Mouse (Mus musculus) megakaryocyte-erythroid progenitor cell, adult 5-6 weeks (primary cell): ENCODE results near the gene Olfr1204. TPM values are rescaled to one million over a fixed set of nuclear protein-coding genes. Genes with fewer than 3 reads are reported as not detected.

Experiments
- ATAC-seq: replicated peaks from 2 replicates; pipeline ENCODE4 v1.8.0; 2016; ENCODE audit warnings: mild to moderate bottlenecking, inconsistent platforms; ENCODE audit not compliant: severe bottlenecking, poor library complexity, low FRiP score, low TSS enrichment
- total RNA-seq, 2 experiments: library from RNA; stranded (forward) in 1 of 2; stranded (reverse) in 1 of 2; fragments of 200-1000, 215-1000 nt in 1 of 2; fragments of >200 nt in 1 of 2; fragmentation: Nextera tagmentation in 1 of 2; gene quantifications; 2 replicates each; pipeline ENCODE4 v1.2.3; 2014 to 2017

The Olfr1204 gene
- not detected in 2 replicates for total RNA-seq (2014; fragmentation: Nextera tagmentation)
- not detected in 2 replicates for total RNA-seq (2017)

DNA sequence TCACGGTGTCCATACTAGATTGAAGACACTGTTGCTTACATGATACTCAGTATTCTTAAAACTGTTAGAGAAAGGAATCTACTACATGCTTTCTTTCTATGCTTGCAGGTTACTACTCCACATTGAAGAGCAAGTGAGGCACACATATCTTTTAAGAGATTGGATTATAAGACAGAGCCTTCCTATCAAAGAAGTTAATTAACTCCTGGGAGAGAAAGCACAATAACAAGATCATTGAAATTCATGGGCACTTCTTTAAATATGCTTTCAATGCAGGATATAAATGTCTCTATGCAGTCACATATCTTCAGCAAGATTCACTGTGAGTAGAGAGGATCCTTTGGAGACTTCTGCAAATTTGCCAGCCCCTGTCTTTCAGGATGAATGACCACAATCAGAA lies at the start of gene Olfr1204:
Olfr1204 (plus strand) TSS at position 301 of the 400 bp plus-strand sequence.
- ATAC-seq, result no peak

DNA sequence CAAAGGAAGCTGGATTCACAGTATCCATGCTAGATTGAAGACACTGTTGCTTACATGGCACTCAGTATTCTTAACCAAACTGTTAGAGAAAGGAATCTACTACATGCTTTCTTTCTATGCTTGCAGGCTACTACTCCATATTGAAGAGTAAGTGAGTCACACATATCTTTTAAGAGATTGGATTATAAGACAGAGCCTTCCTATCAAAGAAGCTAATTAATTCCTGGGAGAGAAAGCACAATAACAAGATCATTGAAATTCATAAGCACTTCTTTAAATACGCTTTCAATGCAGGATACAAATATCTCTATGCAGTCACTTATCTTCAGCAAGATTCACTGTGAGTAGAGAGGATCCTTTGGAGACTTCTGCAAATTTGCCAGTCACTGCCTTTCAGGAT lies 34.9 kb upstream of the Olfr1204 start, which contains the start of gene Olfr1202:
Olfr1202 (plus strand) TSS at position 301 of the 400 bp plus-strand sequence.
- no peak for ATAC-seq

DNA sequence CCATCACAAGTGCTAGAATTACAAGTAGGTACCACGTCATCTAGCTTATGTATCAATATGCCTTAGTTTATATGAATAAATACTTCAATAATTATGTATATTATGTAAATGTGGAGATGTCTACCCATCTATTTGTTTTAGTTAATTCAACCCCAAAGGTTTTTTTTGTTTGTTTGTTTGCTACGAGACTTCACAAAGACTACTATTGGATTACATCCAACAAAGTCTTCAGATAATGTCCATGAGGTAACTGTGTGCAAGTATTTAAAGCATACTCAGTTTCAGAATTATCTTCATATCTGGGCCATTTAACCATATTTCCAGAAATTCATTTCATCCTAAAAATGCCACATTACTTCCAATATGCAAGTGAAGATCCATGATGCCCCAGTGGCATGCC lies 19.7 kb upstream of the Olfr1204 start, which contains the start of gene Olfr1205:
Olfr1205 (plus strand) TSS at position 301 of the 400 bp plus-strand sequence.
- ATAC-seq, result no peak

DNA sequence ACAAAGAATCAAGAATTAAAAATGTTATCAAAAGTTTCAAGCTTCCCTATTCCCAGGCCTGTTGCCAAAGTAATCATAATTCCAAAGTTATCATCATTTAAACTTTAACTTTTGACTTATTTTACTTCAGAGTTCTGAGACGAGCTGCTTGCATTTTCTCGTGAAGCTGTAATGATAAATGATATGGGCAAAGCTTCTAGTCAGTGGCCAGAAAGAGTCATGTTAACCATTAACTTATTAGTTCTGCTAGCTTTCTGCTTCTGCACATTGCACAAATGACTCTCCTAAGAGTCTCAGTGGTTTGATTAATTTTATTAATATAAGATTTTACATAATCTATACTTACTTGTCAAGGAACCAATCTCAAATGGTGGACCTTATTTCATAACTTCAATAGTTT lies 10.6 kb upstream of the Olfr1204 start:
- no peak for ATAC-seq

GRCm38 (mm10) chr2:88862931-88863330 lies 13.8 kb downstream of the Olfr1204 start, which contains the start of gene Olfr1206:
TSS of gene Olfr1206 (plus strand) at chr2:88863231.
- ATAC-seq, result no peak

DNA sequence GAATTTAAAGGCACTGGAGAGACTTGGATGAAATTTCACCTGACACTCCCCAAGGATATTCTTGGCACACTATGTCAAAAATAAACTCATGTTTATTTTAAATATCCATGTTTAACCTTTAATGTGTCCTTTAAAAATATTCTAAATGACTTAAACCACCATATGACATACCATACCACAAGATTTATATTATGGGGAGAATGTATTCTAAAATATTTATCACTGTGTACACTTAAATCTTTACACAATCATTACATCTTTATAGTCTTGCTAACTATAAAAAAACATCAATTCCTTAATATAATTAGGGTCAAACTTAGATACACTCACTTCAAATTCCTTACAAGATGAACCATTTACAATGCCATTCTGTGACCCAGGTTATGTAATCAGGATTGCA lies 53.1 kb downstream of the Olfr1204 start, which contains the start of gene Olfr1208:
Olfr1208 (minus strand) TSS at position 101 of the 400 bp plus-strand sequence.
- ATAC-seq, result no peak

Other genes with a start within 250 kb of the Olfr1204 start
- gene Olfr1191-ps1, start 208.8 kb upstream of the Olfr1204 start, total RNA-seq (2014; fragmentation: Nextera tagmentation), result not detected in 2 replicates
- not detected in 2 replicates for gene Olfr1191-ps1, start 208.8 kb upstream of the Olfr1204 start, total RNA-seq (2017)
- gene Olfr1192-ps1, start 200.8 kb upstream of the Olfr1204 start, total RNA-seq (2014; fragmentation: Nextera tagmentation), result not detected in 2 replicates
- not detected in 2 replicates for gene Olfr1192-ps1, start 200.8 kb upstream of the Olfr1204 start, total RNA-seq (2017)
- not detected in 2 replicates for gene Olfr1193, start 173.7 kb upstream of the Olfr1204 start, total RNA-seq (2014; fragmentation: Nextera tagmentation)
- not detected in 2 replicates for gene Olfr1193, start 173.7 kb upstream of the Olfr1204 start, total RNA-seq (2017)
- not detected in 2 replicates for gene Olfr1195, start 160.1 kb upstream of the Olfr1204 start, total RNA-seq (2014; fragmentation: Nextera tagmentation)
- gene Olfr1195, start 160.1 kb upstream of the Olfr1204 start, total RNA-seq (2017), result not detected in 2 replicates
- gene Olfr1196, start 144.7 kb upstream of the Olfr1204 start, total RNA-seq (2014; fragmentation: Nextera tagmentation), result not detected in 2 replicates
- not detected in 2 replicates for gene Olfr1196, start 144.7 kb upstream of the Olfr1204 start, total RNA-seq (2017)
- not detected in 2 replicates for gene Olfr1197, start 116.9 kb upstream of the Olfr1204 start, total RNA-seq (2014; fragmentation: Nextera tagmentation)
- not detected in 2 replicates for gene Olfr1197, start 116.9 kb upstream of the Olfr1204 start, total RNA-seq (2017)
- gene Olfr1198, start 97.9 kb upstream of the Olfr1204 start, total RNA-seq (2014; fragmentation: Nextera tagmentation), result not detected in 2 replicates
- gene Olfr1198, start 97.9 kb upstream of the Olfr1204 start, total RNA-seq (2017), result not detected in 2 replicates
- not detected in 2 replicates for gene Olfr1199, start 88.8 kb upstream of the Olfr1204 start, total RNA-seq (2014; fragmentation: Nextera tagmentation)
- not detected in 2 replicates for gene Olfr1199, start 88.8 kb upstream of the Olfr1204 start, total RNA-seq (2017)
- gene Olfr1200, start 78.8 kb upstream of the Olfr1204 start, total RNA-seq (2014; fragmentation: Nextera tagmentation), result not detected in 2 replicates
- not detected in 2 replicates for gene Olfr1200, start 78.8 kb upstream of the Olfr1204 start, total RNA-seq (2017)
- not detected in 2 replicates for gene Olfr1201, start 56.3 kb upstream of the Olfr1204 start, total RNA-seq (2014; fragmentation: Nextera tagmentation)
- not detected in 2 replicates for gene Olfr1201, start 56.3 kb upstream of the Olfr1204 start, total RNA-seq (2017)
- gene Olfr1202, start 34.8 kb upstream of the Olfr1204 start, total RNA-seq (2014; fragmentation: Nextera tagmentation), result not detected in 2 replicates
- not detected in 2 replicates for gene Olfr1202, start 34.8 kb upstream of the Olfr1204 start, total RNA-seq (2017)
- not detected in 2 replicates for gene Olfr1205, start 19.6 kb upstream of the Olfr1204 start, total RNA-seq (2014; fragmentation: Nextera tagmentation)
- gene Olfr1205, start 19.6 kb upstream of the Olfr1204 start, total RNA-seq (2017), result not detected in 2 replicates
- not detected in 2 replicates for gene Olfr1206, start 13.9 kb downstream of the Olfr1204 start, total RNA-seq (2014; fragmentation: Nextera tagmentation)
- not detected in 2 replicates for gene Olfr1206, start 13.9 kb downstream of the Olfr1204 start, total RNA-seq (2017)
- gene Olfr1208, start 53.0 kb downstream of the Olfr1204 start, total RNA-seq (2014; fragmentation: Nextera tagmentation), result not detected in 2 replicates
- gene Olfr1208, start 53.0 kb downstream of the Olfr1204 start, total RNA-seq (2017), result not detected in 2 replicates
- not detected in 2 replicates for gene Olfr1209, start 65.9 kb downstream of the Olfr1204 start, total RNA-seq (2014; fragmentation: Nextera tagmentation)
- not detected in 2 replicates for gene Olfr1209, start 65.9 kb downstream of the Olfr1204 start, total RNA-seq (2017)
- gene Olfr1211, start 88.8 kb downstream of the Olfr1204 start, total RNA-seq (2014; fragmentation: Nextera tagmentation), result not detected in 2 replicates
- not detected in 2 replicates for gene Olfr1211, start 88.8 kb downstream of the Olfr1204 start, total RNA-seq (2017)
- not detected in 2 replicates for gene Olfr1212, start 104.7 kb downstream of the Olfr1204 start, total RNA-seq (2014; fragmentation: Nextera tagmentation)
- gene Olfr1212, start 104.7 kb downstream of the Olfr1204 start, total RNA-seq (2017), result not detected in 2 replicates
- not detected in 2 replicates for gene Gm13762, start 131.0 kb downstream of the Olfr1204 start, total RNA-seq (2014; fragmentation: Nextera tagmentation)
- not detected in 2 replicates for gene Gm13762, start 131.0 kb downstream of the Olfr1204 start, total RNA-seq (2017)
- gene Olfr1214, start 143.4 kb downstream of the Olfr1204 start, total RNA-seq (2014; fragmentation: Nextera tagmentation), result not detected in 2 replicates
- not detected in 2 replicates for gene Olfr1214, start 143.4 kb downstream of the Olfr1204 start, total RNA-seq (2017)
- gene Olfr1215, start 157.7 kb downstream of the Olfr1204 start, total RNA-seq (2014; fragmentation: Nextera tagmentation), result not detected in 2 replicates
- gene Olfr1215, start 157.7 kb downstream of the Olfr1204 start, total RNA-seq (2017), result not detected in 2 replicates
- not detected in 2 replicates for gene Olfr1216, start 169.0 kb downstream of the Olfr1204 start, total RNA-seq (2014; fragmentation: Nextera tagmentation)
- not detected in 2 replicates for gene Olfr1216, start 169.0 kb downstream of the Olfr1204 start, total RNA-seq (2017)
- not detected in 2 replicates for gene Olfr1217, start 182.8 kb downstream of the Olfr1204 start, total RNA-seq (2014; fragmentation: Nextera tagmentation)
- not detected in 2 replicates for gene Olfr1217, start 182.8 kb downstream of the Olfr1204 start, total RNA-seq (2017)
- gene Olfr1218, start 211.9 kb downstream of the Olfr1204 start, total RNA-seq (2014; fragmentation: Nextera tagmentation), result not detected in 2 replicates
- gene Olfr1218, start 211.9 kb downstream of the Olfr1204 start, total RNA-seq (2017), result not detected in 2 replicates
- gene Olfr1219, start 234.2 kb downstream of the Olfr1204 start, total RNA-seq (2014; fragmentation: Nextera tagmentation), result not detected in 2 replicates
- not detected in 2 replicates for gene Olfr1219, start 234.2 kb downstream of the Olfr1204 start, total RNA-seq (2017)